Mouse (Mus musculus): ENCODE results near the gene Praf2.
"Not testable (repeated sequence)": the region's sequence is repeated elsewhere in the genome, so short reads cannot be mapped to it uniquely, and the experiment has no call there.

Praf2 gene

GRCm38 (mm10) chrX:7728215-7728921 lies at the start of gene Praf2:
Gene Praf2, plus strand, starts transcription at chrX:7728439.
- DNase-seq (ENCODE audit: low spot score in 2 of 2), result peak; percentile 63 to 70

- no peak for DNase-seq (ENCODE audit: low spot score in 2 of 2)
Observed at GRCm38 (mm10) chrX:7678986-7679385, 49.3 kb upstream of the Praf2 start.

DNA sequence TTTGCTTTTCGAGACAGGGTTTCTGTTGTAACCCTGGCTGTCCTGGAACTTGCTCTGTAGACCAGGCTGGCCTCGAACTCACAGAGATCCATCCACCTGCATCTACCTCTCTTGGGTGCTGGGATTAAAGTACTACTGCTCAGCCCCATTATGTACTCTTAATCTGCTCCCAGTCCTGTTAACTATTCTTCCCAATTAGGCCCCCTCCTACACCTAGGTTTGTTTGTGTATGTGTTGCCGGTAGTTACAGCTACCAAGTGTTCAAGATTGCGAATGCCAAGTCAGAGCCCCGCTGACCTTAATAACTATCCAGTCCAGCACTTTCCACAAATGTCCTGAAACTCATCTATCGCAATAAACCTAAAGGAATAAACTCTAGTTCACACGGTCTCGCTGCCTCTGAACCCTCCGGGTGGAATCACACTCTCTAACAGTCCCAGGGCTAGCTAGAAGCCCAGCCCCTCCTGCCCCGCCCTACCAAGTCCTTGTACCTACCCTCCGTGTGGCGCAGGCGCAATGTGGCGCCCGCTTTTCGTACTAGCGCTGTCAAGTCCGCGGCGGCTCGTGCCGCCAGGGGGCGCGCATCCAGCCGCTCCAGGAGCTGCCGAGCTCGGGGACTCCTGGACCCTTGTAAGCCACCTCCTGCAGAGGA lies 48.7 kb upstream of the Praf2 start:
- DNase-seq (ENCODE audit: low spot score in 2 of 2), result peak; percentile 68 to 74

- DNase-seq (ENCODE audit: low spot score in 2 of 2), result no peak
Observed at GRCm38 (mm10) chrX:7680057-7680412, 48.2 kb upstream of the Praf2 start.

- no peak for DNase-seq (ENCODE audit: low spot score in 2 of 2)
Observed at GRCm38 (mm10) chrX:7680864-7681263, 47.4 kb upstream of the Praf2 start, which contains the start of gene Magix. Gene Magix, minus strand, starts transcription at chrX:7681251.

DNA sequence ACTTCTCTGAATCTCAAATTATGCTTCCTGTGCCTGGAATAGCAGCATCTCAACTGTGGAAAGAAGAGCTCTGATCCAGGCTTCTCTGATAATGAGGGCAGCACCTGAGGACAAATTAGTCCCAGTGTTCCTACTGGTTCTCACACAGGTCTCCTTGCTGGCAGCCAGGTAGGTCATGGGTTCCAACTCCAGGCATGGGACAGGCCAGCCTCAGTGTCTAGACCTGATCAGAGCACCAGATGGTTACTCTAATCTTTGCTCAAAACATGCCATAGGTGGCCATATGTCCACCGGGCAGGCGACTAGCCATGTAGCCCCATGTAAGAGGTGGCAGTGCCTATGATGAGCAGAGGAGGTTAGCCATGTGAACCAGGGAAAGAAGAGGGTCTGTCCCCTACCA lies 39.9 kb upstream of the Praf2 start:
- DNase-seq (ENCODE audit: low spot score in 2 of 2), result no peak

DNA sequence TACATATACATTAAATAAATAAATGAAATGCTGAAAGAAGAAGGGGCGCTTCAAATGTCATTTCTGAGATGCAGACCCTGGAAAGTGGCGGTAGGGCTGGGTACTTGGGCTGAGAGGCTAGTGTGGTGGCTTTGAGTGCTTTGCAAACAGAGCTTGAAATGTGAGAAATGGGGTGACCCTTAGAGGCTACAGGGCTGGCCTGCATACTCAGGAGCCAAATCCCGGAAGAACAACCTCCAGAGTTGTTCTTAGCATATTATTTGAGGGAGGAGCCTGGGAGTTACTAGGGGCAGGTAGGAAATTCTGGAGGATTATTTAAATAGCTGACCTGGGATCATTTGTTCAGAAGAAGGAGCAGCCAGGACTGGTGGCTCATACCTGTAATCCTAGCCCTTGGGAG lies 37.8 kb upstream of the Praf2 start:
- no peak for DNase-seq (ENCODE audit: low spot score in 2 of 2)

- no peak for DNase-seq (ENCODE audit: low spot score in 2 of 2)
Observed at GRCm38 (mm10) chrX:7692862-7693261, 35.4 kb upstream of the Praf2 start.

DNA sequence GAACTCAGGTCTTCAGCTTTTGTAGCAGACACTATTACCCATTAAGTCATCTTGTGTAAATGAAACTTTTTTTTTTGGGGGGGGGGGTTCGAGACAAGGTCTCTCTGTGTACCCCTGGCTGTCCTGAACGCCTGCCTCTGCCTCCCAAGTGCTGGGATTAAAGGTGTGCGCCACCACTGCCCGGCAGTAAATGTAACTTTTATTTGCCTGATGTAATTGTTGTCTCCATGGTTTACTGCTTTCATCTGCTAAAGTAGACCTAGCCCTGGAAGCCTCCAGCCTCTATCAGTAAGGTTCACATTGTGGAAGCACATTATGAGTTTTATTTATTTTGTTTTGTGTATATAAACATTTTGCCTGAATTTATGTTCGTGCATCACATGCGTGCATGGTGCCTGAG lies 31.7 kb upstream of the Praf2 start:
- no peak for DNase-seq (ENCODE audit: low spot score in 2 of 2)

DNA sequence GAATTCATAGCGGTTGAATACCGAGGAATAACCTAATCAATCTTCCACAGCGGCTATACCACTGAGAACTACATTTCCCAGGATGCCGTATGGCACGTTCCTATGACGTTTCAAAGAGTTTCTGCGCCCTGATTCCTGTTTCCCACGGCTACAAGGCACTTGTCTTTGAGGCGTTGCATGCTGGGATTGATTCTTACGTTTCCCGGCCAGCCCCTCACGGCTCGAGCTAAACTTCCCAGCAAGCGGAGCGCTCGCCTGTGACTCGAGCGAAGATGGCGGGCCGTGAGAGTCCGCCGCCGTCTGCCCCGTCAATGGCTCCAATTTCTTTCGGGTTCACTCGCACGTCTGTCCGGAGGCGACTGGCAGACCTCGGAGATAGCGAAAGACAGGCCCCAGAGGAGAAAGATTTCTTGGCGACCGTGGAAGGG lies 31.3 kb upstream of the Praf2 start, which contains the start of gene Gpkow:
Gene Gpkow (plus strand): TSS at position 178 of the 428 bp plus-strand sequence.
- peak; percentile 61 to 63 for DNase-seq (ENCODE audit: low spot score in 2 of 2)

GRCm38 (mm10) chrX:7713764-7714134 lies 14.5 kb upstream of the Praf2 start:
- DNase-seq (ENCODE audit: low spot score in 2 of 2), result not testable (repeated sequence)

GRCm38 (mm10) chrX:7714135-7714899 lies 13.9 kb upstream of the Praf2 start, which contains the start of gene Wdr45:
Gene Wdr45, plus strand, starts transcription at chrX:7714333.
- DNase-seq (ENCODE audit: low spot score in 2 of 2), result peak; percentile 76 to 81

GRCm38 (mm10) chrX:7716058-7716457 lies 12.2 kb upstream of the Praf2 start:
- not testable (repeated sequence) for DNase-seq (ENCODE audit: low spot score in 2 of 2)

DNA sequence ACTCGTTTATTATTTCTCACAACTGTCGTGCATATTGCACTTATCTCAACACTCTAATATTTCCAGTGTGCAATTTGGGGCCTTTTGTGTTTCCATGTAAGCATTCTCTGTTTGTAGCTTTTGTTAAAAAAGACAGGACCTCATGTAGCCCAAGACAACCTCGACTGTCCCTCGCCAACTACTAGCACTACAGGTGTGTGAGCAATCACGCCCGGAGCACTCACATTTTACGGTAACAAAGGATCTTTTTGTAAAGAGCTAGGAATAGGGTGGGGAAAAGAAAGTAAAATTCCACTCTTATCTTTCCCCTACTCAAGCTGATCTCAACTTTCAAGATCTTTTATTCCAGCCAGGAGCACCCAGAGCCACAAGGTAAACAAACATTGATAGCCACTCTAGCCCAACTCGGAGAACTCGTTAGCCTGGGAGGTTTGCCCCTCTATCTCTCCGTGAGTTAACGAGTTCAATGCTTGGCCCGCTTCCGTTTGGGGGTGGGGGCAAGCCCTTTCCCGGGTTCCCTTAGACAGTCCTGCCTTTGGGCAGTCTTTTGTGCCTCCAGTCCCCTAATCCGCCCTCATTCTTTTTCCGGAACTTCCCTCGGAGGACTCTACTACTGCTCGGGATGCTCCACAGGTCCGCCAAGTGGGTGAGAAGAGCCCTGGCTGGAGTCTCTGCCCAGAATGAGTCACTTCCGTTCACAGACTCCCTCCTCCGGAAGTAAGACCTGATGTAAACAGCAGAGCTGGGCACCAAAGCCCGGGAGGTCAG lies 6.5 kb upstream of the Praf2 start, which contains the start of gene Gm45208:
Gene Gm45208 (plus strand): TSS at position 732 of the 768 bp plus-strand sequence.
- DNase-seq (ENCODE audit: low spot score in 2 of 2), result peak; percentile 33

DNA sequence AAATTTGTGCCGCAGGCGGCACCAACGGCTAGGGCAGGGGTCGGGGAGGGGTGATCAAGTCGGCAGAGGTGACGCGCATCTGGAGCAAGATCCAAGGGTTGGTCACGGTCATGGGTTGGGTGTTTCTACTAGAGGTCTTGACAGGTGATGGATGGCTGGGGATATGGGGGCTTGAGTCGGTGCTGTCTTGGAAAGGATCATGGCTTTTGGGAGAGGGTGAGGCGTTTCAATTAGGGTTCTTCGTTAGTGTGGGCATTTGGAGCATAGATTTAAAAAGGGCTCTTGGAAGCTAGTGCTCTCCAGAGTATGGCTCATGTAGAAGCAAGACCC lies 6.0 kb upstream of the Praf2 start:
- no peak for DNase-seq (ENCODE audit: low spot score in 2 of 2)

DNA sequence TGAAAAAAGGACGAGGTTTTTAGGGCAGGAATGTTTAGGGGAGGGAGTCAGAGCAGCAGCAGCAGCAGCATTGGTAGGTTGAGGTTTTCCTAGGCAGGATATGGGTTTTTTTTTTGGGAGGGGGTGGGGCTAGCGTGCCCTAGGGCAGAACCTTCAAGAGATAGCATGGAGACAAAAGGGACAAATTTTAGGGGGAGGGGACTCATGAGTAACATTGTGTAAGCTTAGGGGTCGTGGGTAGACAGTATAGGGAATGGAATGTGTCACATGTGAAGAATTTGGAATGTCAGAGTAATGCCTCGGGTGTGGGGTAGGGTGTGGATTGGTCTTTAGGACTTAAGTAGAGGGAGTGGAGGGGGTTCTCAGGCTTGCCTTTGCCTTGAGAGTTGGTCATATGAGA lies 5.5 kb upstream of the Praf2 start:
- DNase-seq (ENCODE audit: low spot score in 2 of 2), result no peak

DNA sequence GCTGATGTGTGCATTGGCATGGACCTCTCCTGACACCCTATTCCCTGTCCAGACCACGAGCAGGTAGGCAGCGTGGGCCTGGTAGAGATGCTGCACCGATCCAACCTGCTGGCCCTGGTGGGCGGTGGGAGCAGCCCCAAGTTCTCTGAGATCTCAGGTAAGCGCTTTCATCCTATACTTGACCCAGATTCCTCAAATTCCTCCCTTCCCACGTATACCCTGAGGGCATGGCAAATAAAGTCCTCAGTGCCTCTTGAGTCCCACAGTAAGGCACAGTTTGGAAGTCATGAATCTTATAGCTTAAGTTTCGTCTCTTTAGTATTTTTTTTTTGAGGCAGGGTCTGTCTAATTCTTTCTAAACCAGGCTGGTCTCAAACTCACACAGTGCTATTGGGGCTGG lies 4.1 kb upstream of the Praf2 start:
- DNase-seq (ENCODE audit: low spot score in 2 of 2), result no peak

- DNase-seq (ENCODE audit: low spot score in 2 of 2), result no peak
Observed at GRCm38 (mm10) chrX:7725841-7726240, 2.4 kb upstream of the Praf2 start.

- no peak for DNase-seq (ENCODE audit: low spot score in 2 of 2)
Observed at GRCm38 (mm10) chrX:7727176-7727575, 1.1 kb upstream of the Praf2 start.

GRCm38 (mm10) chrX:7728922-7729265 lies 655 bp downstream of the Praf2 start:
- no peak for DNase-seq (ENCODE audit: low spot score in 2 of 2)

- peak in 1 of 2 experiments; percentile 48 for DNase-seq (ENCODE audit: low spot score in 2 of 2)
Observed at GRCm38 (mm10) chrX:7733571-7734156, 5.4 kb downstream of the Praf2 start.

All from frontal cortex, postnatal 25 days (tissue).